Mouse (Mus musculus): ENCODE results near the gene Abcc12. TPM values are rescaled to one million over a fixed set of nuclear protein-coding genes. Genes with fewer than 3 reads are reported as not detected.

Abcc12 gene
- 0.46 and 0.62 TPM in 2 replicates for total RNA-seq (2014; rRNA removed)
- 0.36 and 0.57 TPM in 2 replicates for polyA plus RNA-seq (2015; fragmentation: Nextera tagmentation; extraction: Ambion mirVana)

- Histone ChIP-seq H3K9me3 (ENCODE audit: low read length) (no peaks in the 10 kb centered on the region), H3K27ac (ENCODE audit: low read depth, low read length) (no peak within 1 kb of the TSS)
Observed at GRCm38 (mm10) chr8:86580458-86580857, at the start of gene Abcc12. Abcc12 (minus strand) TSS chr8:86580686.

GRCm38 (mm10) chr8:86630212-86630611 lies 49.7 kb upstream of the Abcc12 start:
- no peak overlapping the region for H3K27ac ChIP-seq (ENCODE audit: low read depth, low read length)
- no peak overlapping the region for H3K4me2 ChIP-seq (ENCODE audit: low read depth)
- no peak for DNase-seq
- H3K4me3 ChIP-seq (ENCODE audit: low read depth, low read length): no peak overlapping the region
- no peak overlapping the region for H3K9ac ChIP-seq
- peaks cover 23% of the 10 kb centered on the region for H3K36me3 ChIP-seq (ENCODE audit: insufficient read depth)
- no peaks in the 10 kb centered on the region for H3K9me3 ChIP-seq (ENCODE audit: low read length)
- H3K27me3 ChIP-seq (ENCODE audit: insufficient read depth, low read length): no peaks in the 10 kb centered on the region
- peaks cover 5% of the 10 kb centered on the region; the same call in 1 of the 2 replicates for H3K4me1 ChIP-seq (ENCODE audit: insufficient read depth)
- no peak for ATAC-seq
- 90% methylated on average over 5 of the region's 5 CpGs for WGBS
- TF ChIP-seq CTCF (IDR thresholded peaks at IDR 0.05; ENCODE audit: low read depth): no peak

More at GRCm38 (mm10) chr8:86580458-86580857, at the start of gene Abcc12:
- H3K4me2 ChIP-seq (ENCODE audit: low read depth): no peak within 1 kb of the TSS
- no peak for TF ChIP-seq CTCF (IDR thresholded peaks at IDR 0.05; ENCODE audit: low read depth)
- peaks cover 20% of the 10 kb centered on the region; the same call in 1 of the 2 replicates for H3K4me1 ChIP-seq (ENCODE audit: insufficient read depth)
- no peaks in the 10 kb centered on the region for H3K27me3 ChIP-seq (ENCODE audit: insufficient read depth, low read length)
- no peak within 1 kb of the TSS for H3K4me3 ChIP-seq (ENCODE audit: low read depth, low read length)
- ATAC-seq (no peak), DNase-seq (no peak)
- H3K9ac ChIP-seq: no peak within 1 kb of the TSS
- no peaks in the 10 kb centered on the region for H3K36me3 ChIP-seq (ENCODE audit: insufficient read depth)

GRCm38 (mm10) chr8:86624915-86625314 lies 44.4 kb upstream of the Abcc12 start:
- H3K4me2 ChIP-seq (ENCODE audit: low read depth): peak overlapping the region; percentile 90
- ATAC-seq: no peak
- no peaks in the 10 kb centered on the region for H3K36me3 ChIP-seq (ENCODE audit: insufficient read depth)
- H3K27ac ChIP-seq (ENCODE audit: low read depth, low read length): no peak overlapping the region
- H3K4me1 ChIP-seq (ENCODE audit: insufficient read depth): peaks cover 11% of the 10 kb centered on the region; the same call in 1 of the 2 replicates
- no peaks in the 10 kb centered on the region for H3K9me3 ChIP-seq (ENCODE audit: low read length)
- no peak for TF ChIP-seq CTCF (IDR thresholded peaks at IDR 0.05; ENCODE audit: low read depth)
- H3K27me3 ChIP-seq (ENCODE audit: insufficient read depth, low read length): no peaks in the 10 kb centered on the region
- 52% methylated on average over 7 of the region's 7 CpGs for WGBS
- peak overlapping the region; percentile 78 for H3K4me3 ChIP-seq (ENCODE audit: low read depth, low read length)
- peak overlapping the region; percentile 71; the same call in 1 of the 2 replicates for H3K9ac ChIP-seq
- no peak for DNase-seq

- ATAC-seq (peak; percentile 99), DNase-seq (peak; percentile 95)
- H3K4me3 ChIP-seq (ENCODE audit: low read depth, low read length): peak within 1 kb of the TSS; percentile 78
- WGBS: 3% methylated on average over 62 of the region's 62 CpGs
- peak within 1 kb of the TSS; percentile 88 for H3K27ac ChIP-seq (ENCODE audit: low read depth, low read length)
- H3K4me2 ChIP-seq (ENCODE audit: low read depth): peak within 1 kb of the TSS; percentile 90
- peak within 1 kb of the TSS; percentile 71 for H3K9ac ChIP-seq
- no peak for TF ChIP-seq CTCF (IDR thresholded peaks at IDR 0.05; ENCODE audit: low read depth)
- no peaks in the 10 kb centered on the region for H3K9me3 ChIP-seq (ENCODE audit: low read length)
- H3K4me1 ChIP-seq (ENCODE audit: insufficient read depth): peaks cover 11% of the 10 kb centered on the region; the same call in 1 of the 2 replicates
- H3K27me3 ChIP-seq (ENCODE audit: insufficient read depth, low read length): no peaks in the 10 kb centered on the region
- H3K36me3 ChIP-seq (ENCODE audit: insufficient read depth): no peaks in the 10 kb centered on the region
Observed at GRCm38 (mm10) chr8:86623911-86624731, 43.6 kb upstream of the Abcc12 start, which contains the start of gene Lonp2. Lonp2 (plus strand) TSS chr8:86624043.

GRCm38 (mm10) chr8:86623551-86623910 lies 43.0 kb upstream of the Abcc12 start:
- Histone ChIP-seq H3K4me1 (ENCODE audit: insufficient read depth) (peaks cover 11% of the 10 kb centered on the region; the same call in 1 of the 2 replicates), H3K27ac (ENCODE audit: low read depth, low read length) (peak overlapping the region; percentile 88), H3K36me3 (ENCODE audit: insufficient read depth) (no peaks in the 10 kb centered on the region), H3K4me2 (ENCODE audit: low read depth) (peak overlapping the region; percentile 90), H3K9ac (peak overlapping the region; percentile 71), H3K4me3 (ENCODE audit: low read depth, low read length) (peak overlapping the region; percentile 78), H3K27me3 (ENCODE audit: insufficient read depth, low read length) (no peaks in the 10 kb centered on the region), H3K9me3 (ENCODE audit: low read length) (no peaks in the 10 kb centered on the region)
- no peak for ATAC-seq
- DNase-seq: no peak
- under 1% methylated on average over 14 of the region's 14 CpGs for WGBS
- no peak for TF ChIP-seq CTCF (IDR thresholded peaks at IDR 0.05; ENCODE audit: low read depth)

- H3K4me2 ChIP-seq (ENCODE audit: low read depth): no peak overlapping the region
- DNase-seq: no peak
- H3K9ac ChIP-seq: no peak overlapping the region
- H3K4me3 ChIP-seq (ENCODE audit: low read depth, low read length): no peak overlapping the region
- 78% methylated on average over 7 of the region's 7 CpGs for WGBS
- TF ChIP-seq CTCF (IDR thresholded peaks at IDR 0.05; ENCODE audit: low read depth): no peak
- no peak overlapping the region for H3K27ac ChIP-seq (ENCODE audit: low read depth, low read length)
- no peaks in the 10 kb centered on the region for H3K36me3 ChIP-seq (ENCODE audit: insufficient read depth)
- no peak for ATAC-seq
- no peaks in the 10 kb centered on the region for H3K27me3 ChIP-seq (ENCODE audit: insufficient read depth, low read length)
- H3K4me1 ChIP-seq (ENCODE audit: insufficient read depth): no peaks in the 10 kb centered on the region
- H3K9me3 ChIP-seq (ENCODE audit: low read length): no peaks in the 10 kb centered on the region
Observed at GRCm38 (mm10) chr8:86617759-86618387, 37.4 kb upstream of the Abcc12 start.
